Mouse (Mus musculus): ENCODE results near the gene Sub1.

DNA sequence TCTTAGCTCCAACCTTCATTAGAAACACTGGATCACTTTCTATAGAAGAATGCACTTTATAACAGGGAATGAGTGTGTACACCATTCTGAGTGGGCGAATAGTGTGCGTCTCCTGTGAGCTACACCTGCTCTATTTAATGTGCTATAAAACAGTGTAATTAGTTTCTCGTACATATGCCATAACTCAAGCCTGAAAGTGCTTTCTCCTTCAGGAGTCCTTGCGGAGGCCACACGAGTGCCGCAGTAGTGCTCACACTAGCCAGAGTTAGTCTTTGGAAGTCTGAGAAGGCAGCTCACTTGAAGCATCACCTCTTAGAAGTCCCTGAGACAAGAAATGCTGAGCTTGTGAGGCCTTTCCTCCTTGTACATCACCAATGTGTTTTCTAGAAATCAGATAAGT lies 9.4 kb upstream of the Sub1 start:
- TF ChIP-seq CTCF (IDR thresholded peaks at IDR 0.05; ENCODE audit: low read depth) (no peak), EP300 (IDR thresholded peaks at IDR 0.05; ENCODE audit: low read depth) (no peak)
